In genomic region chr13:100651439-100652186, GRCm38 (mm10) we compare ENCODE assay signal across 7 mouse cellular contexts. TPM values are rescaled to one million over a fixed set of nuclear protein-coding genes. Genes with fewer than 3 reads are reported as not detected.
DNase-seq lines count a peak whose midpoint lies in the region; ATAC-seq and TF ChIP-seq lines count a peak whose summit lies in the region.

TSS of gene Taf9 (plus strand) at chr13:100651579.

- no peak for TF ChIP-seq POLR2A in bone marrow macrophage, adult 2 months (IDR thresholded peaks at IDR 0.05; ENCODE audit: borderline replicate concordance, low read depth, low read length)

- H3K4me2 ChIP-seq in forebrain, embryonic 15.5 days (replicated peaks): peak within 1 kb of the TSS; percentile 72

- H3K9ac ChIP-seq in forebrain, embryonic 15.5 days (replicated peaks): peak within 1 kb of the TSS; percentile 89

- TF ChIP-seq CTCF in left cerebral cortex, adult 2 months (IDR thresholded peaks at IDR 0.05): no peak
- TF ChIP-seq CTCF in bone marrow macrophage, adult 2 months (IDR thresholded peaks at IDR 0.05; ENCODE audit: low read depth, low read length): no peak

- H3K36me3 ChIP-seq in forebrain, embryonic 15.5 days: peaks cover 21% of the 10 kb centered on the region

- intact Hi-C loops in left cerebral cortex, adult 2 months (cut with DNase I): loop anchor here (2.0 to 5.0 kb wide), 2 partner anchors 81 to 549 kb away; partner anchors contain the start of gene Cdk7
- intact Hi-C loops in left cerebral cortex, postnatal 10 days (cut with DNase I): no loop called here

- DNase-seq in left cerebral cortex, adult 2 months (ENCODE audit: extremely low spot score in 1 of 2, low spot score in 2 of 2): no peak
- DNase-seq in left cerebral cortex, adult 11 months (ENCODE audit: low spot score): no peak
- DNase-seq in left cerebral cortex, postnatal 10 days (ENCODE audit: extremely low spot score in 1 of 2, low spot score in 2 of 2): no peak
- DNase-seq in urinary bladder, adult 2 months (ENCODE audit: low spot score): no peak

- H3K4me1 ChIP-seq in bone marrow macrophage, adult 2 months (ENCODE audit: control insufficient read depth, insufficient read depth, low read length): peaks cover 4% of the 10 kb centered on the region; the same call in 1 of the 2 replicates
- H3K4me1 ChIP-seq in forebrain, embryonic 15.5 days: peaks cover 14% of the 10 kb centered on the region

- peak within 1 kb of the TSS; percentile 100 for H3K27ac ChIP-seq in left cerebral cortex, adult 2 months
- peak within 1 kb of the TSS; percentile 93 for H3K27ac ChIP-seq in bone marrow macrophage, adult 2 months (ENCODE audit: insufficient read depth, low read depth, low read length)
- peak within 1 kb of the TSS; percentile 96 for H3K27ac ChIP-seq in forebrain, embryonic 15.5 days (replicated peaks)

- WGBS in forebrain, embryonic 15.5 days: under 1% methylated on average over 46 of the region's 63 CpGs

- peak within 1 kb of the TSS; percentile 93 for H3K4me3 ChIP-seq in left cerebral cortex, adult 2 months
- peak within 1 kb of the TSS; percentile 73 for H3K4me3 ChIP-seq in bone marrow macrophage, adult 2 months (ENCODE audit: insufficient read depth, low read length)
- peak within 1 kb of the TSS; percentile 88 for H3K4me3 ChIP-seq in forebrain, embryonic 15.5 days

- no peaks in the 10 kb centered on the region for H3K27me3 ChIP-seq in forebrain, embryonic 15.5 days

- ATAC-seq in forebrain, embryonic 15.5 days (replicated peaks): no peak
- ATAC-seq in monocyte, adult 5-6 weeks (replicated peaks; ENCODE audit: insufficient number of reproducible peaks, low FRiP score, low TSS enrichment, poor library complexity, severe bottlenecking): peak; percentile 10; the same call in 1 of the 2 replicates

- H3K9me3 ChIP-seq in forebrain, embryonic 15.5 days: no peaks in the 10 kb centered on the region

RNA-seq across cellular contexts. Expression of gene Taf9, which starts in this region (rescaled TPM):
- 10 to 100 TPM; 23.9 to 34.0 TPM for total RNA-seq in left cerebral cortex, adult 2 months (2021)
- 2.1 and 3.5 TPM in 2 replicates for polyA plus RNA-seq in bone marrow macrophage, adult 2 months (2012; ENCODE audit: insufficient read depth, insufficient read length, missing spikeins)
- 17.1 and 25.6 TPM in 2 replicates for polyA plus RNA-seq in forebrain, embryonic 15.5 days (2015; fragmentation: Nextera tagmentation; extraction: Ambion mirVana)
- 10 to 100 TPM; 23.2 to 29.3 TPM for total RNA-seq in left cerebral cortex, postnatal 10 days (2021)
- total RNA-seq in monocyte, adult 5-6 weeks (2017): 4.0 to 27.9 TPM (median 7.6 TPM) in 3 replicates
- 8.3 and 8.7 TPM in 2 replicates for polyA plus RNA-seq in urinary bladder, adult 2 months (2012; rRNA removed)
